Mouse (Mus musculus) liver, adult 2 months (tissue): ENCODE data around the gene Cped1. TPM values are rescaled to one million over a fixed set of nuclear protein-coding genes. Genes with fewer than 3 reads are reported as not detected.

Source experiments
- DNase-seq: peaks from one replicate; pipeline ENCODE4 v3.0.0-alpha.2; 2011; ENCODE audit warnings: low read depth, low spot score; ENCODE audit errors: extremely low read depth
- H3K27ac ChIP-seq: fragments of 200-500 bp; replicated peaks from 2 replicates; pipeline ENCODE4 v1.5.1; 2012; ENCODE audit warnings: low read depth, mild to moderate bottlenecking, control low read depth, inconsistent platforms, low read length; ENCODE audit not compliant: insufficient read depth
- H3K27me3 ChIP-seq: fragments of 200-500 bp; 2 replicates; pipeline ENCODE4 v1.6.1; 2012; ENCODE audit warnings: mild to moderate bottlenecking, moderate library complexity, low read length, inconsistent platforms; ENCODE audit not compliant: control insufficient read depth, insufficient read depth
- H3K36me3 ChIP-seq: fragments of 200-500 bp; 2 replicates; pipeline ENCODE4 v1.6.1; 2012; ENCODE audit warnings: low read length, inconsistent platforms; ENCODE audit not compliant: control insufficient read depth, insufficient read depth
- H3K4me1 ChIP-seq: fragments of 200-500 bp; 2 replicates; pipeline ENCODE4 v1.6.1; 2011; ENCODE audit warnings: low read length; ENCODE audit not compliant: control insufficient read depth, insufficient read depth
- H3K4me3 ChIP-seq: fragments of 200-500 bp; 2 replicates; pipeline ENCODE4 v1.5.1; 2011; ENCODE audit warnings: low read depth, mild to moderate bottlenecking, control low read depth, low read length, moderate library complexity; ENCODE audit not compliant: insufficient read depth
- H3K79me2 ChIP-seq: fragments of 200-500 bp; 2 replicates; pipeline ENCODE4 v1.6.1; 2012; ENCODE audit warnings: inconsistent platforms, mild to moderate bottlenecking, low read length, moderate library complexity; ENCODE audit not compliant: control insufficient read depth, insufficient read depth
- H3K9ac ChIP-seq: fragments of 200-500 bp; 2 replicates; pipeline ENCODE4 v1.6.1; 2012; ENCODE audit warnings: low read depth, mild to moderate bottlenecking, control low read depth, inconsistent platforms, low read length
- CTCF ChIP-seq: fragments of 200-500 bp; IDR thresholded peaks from 2 replicates; pipeline ENCODE4 v1.5.1; 2011; ENCODE audit warnings: low read depth, low read length, control low read depth
- POLR2A ChIP-seq: fragments of 200-500 bp; IDR thresholded peaks from 2 replicates; pipeline ENCODE4 v1.6.1; 2011; ENCODE audit warnings: low read length, control low read depth; ENCODE audit not compliant: insufficient read depth; ENCODE audit errors: extremely low read depth
- WGBS: fragments of 180-500 bp; shearing (Covaris S2); methylation state at CpG from one replicate; pipeline ENCODE4 v1.1.7; 2018; 5-methylcytosine and 5-hydroxymethylcytosine counted together
- polyA plus RNA-seq: library from polyadenylated mRNA; depleted of rRNA; stranded (reverse); fragments of >200 nt; gene quantifications from 2 replicates; pipeline ENCODE4 v1.2.3, GENCODE M21; 2012
- total RNA-seq: library from RNA; depleted of rRNA; stranded (reverse); fragments of >200 nt; gene quantifications from 2 replicates; pipeline ENCODE4 v1.2.3, GENCODE M21; 2014

Cped1 gene
- total and polyA plus RNA-seq, 2 experiments: 6.0 to 63.6 TPM

DNA sequence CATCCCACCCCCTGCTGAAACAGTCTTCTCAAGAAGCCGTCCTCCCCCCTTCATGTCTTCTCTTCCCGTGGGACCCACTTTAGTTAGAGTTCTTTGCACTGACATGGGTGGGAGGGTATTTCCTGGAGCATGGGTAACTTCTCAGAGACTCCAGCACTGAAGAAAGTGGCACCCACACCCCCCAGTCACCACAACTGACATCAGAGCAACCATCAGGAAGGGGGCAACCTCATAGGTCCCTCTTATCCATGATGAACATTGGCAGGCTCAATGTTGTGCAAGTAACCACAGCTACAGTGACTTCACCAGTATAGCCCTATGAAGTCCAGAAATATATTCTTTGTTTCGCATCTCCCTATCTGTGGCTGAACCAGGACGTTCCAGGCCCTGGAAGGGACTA, 30.2 kb upstream of the Cped1 start:
- WGBS: 93% methylated on average over 4 of the region's 4 CpGs
- TF ChIP-seq CTCF (no peak), POLR2A (no peak)
- Histone ChIP-seq H3K27me3 (no peaks in the 10 kb centered on the region), H3K4me3 (no peak overlapping the region), H3K79me2 (peaks cover 23% of the 10 kb centered on the region; the same call in 1 of the 2 replicates), H3K4me1 (peaks cover 10% of the 10 kb centered on the region), H3K9ac (no peak overlapping the region), H3K36me3 (peaks cover 44% of the 10 kb centered on the region), H3K27ac (no peak overlapping the region)
- no peak for DNase-seq

DNA sequence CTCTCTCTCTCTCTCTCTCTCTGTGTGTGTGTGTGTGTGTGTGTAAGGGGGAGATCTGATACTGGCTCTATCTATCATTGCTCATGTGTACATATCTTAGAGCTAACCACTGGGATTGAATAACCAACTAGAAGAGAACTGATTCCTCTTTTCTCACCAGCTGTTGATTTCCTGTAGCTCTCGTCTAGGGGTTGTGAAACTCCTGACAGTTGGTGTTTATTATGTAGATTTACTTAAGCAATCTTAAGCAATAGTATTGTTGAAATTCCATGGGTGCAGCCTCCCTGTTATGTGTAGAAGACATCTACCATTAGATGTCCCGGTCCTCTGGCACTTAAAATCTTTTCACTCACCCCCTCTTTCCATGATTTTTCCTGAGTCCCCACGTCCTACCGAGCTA, 26.8 kb upstream of the Cped1 start:
- peak; percentile 37 for DNase-seq
- WGBS: 63% methylated on average over 4 of the region's 4 CpGs
- H3K36me3 ChIP-seq: peaks cover 32% of the 10 kb centered on the region
- H3K79me2 ChIP-seq: peaks cover 15% of the 10 kb centered on the region; the same call in 1 of the 2 replicates
- no peaks in the 10 kb centered on the region for H3K27me3 ChIP-seq
- no peak overlapping the region for H3K4me3 ChIP-seq
- H3K27ac ChIP-seq: no peak overlapping the region
- peaks cover 7% of the 10 kb centered on the region for H3K4me1 ChIP-seq
- TF ChIP-seq POLR2A (no peak), CTCF (no peak)
- no peak overlapping the region for H3K9ac ChIP-seq

DNA sequence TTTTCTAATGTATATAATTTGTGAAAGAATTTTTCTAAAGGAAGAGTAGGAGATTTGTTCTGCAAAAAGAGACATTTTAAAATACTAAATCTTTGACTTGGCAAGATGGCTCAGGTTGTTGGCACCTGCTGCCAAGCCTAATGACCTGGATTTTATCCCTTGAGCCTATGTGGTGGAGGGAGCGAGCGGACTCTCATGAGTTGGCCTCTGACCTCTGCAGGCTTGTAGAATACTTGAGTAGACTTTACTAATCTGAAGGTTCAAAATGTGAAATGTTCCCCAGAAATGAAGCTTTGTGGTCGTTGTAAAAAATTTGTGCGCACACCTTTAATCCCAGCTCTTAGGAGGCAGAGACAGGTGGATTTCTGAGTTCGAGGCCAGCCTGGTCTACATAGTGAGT, 25.8 kb upstream of the Cped1 start:
- 76% methylated on average over 5 of the region's 5 CpGs for WGBS
- Histone ChIP-seq H3K79me2 (peaks cover 13% of the 10 kb centered on the region; the same call in 1 of the 2 replicates), H3K27ac (no peak overlapping the region), H3K9ac (no peak overlapping the region), H3K36me3 (peaks cover 27% of the 10 kb centered on the region), H3K4me1 (peaks cover 7% of the 10 kb centered on the region), H3K4me3 (no peak overlapping the region), H3K27me3 (no peaks in the 10 kb centered on the region)
- peak; percentile 43 for DNase-seq
- TF ChIP-seq CTCF (no peak), POLR2A (no peak)

DNA sequence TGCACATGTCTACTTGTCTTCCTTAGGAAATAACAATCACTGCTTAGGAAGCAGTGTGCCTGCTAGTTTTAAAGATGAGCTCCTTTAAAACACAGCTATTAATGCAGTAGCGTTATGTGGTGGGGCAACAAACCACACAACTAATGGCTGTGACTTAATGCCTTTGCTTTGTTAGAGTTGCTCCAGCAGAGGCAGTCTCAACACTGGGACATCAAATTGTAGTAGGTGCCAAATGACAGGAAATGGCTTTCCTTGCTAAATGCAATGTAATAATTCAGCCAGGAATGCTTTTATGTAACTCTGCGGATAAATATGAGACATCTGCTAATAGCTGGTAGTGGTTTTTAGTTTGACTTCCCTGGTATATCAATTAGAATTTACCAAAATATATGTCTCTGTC, 8.2 kb upstream of the Cped1 start:
- whole genome bisulfite sequencing: 88% methylated on average over 2 of the region's 2 CpGs
- no peak overlapping the region for H3K4me3 ChIP-seq
- no peak for DNase-seq
- TF ChIP-seq CTCF (no peak), POLR2A (no peak)
- H3K4me1 ChIP-seq: peaks cover 4% of the 10 kb centered on the region; the same call in 1 of the 2 replicates
- no peaks in the 10 kb centered on the region for H3K79me2 ChIP-seq
- H3K9ac ChIP-seq: no peak overlapping the region
- H3K27me3 ChIP-seq: no peaks in the 10 kb centered on the region
- no peak overlapping the region for H3K27ac ChIP-seq
- peaks cover 29% of the 10 kb centered on the region; the same call in 1 of the 2 replicates for H3K36me3 ChIP-seq

DNA sequence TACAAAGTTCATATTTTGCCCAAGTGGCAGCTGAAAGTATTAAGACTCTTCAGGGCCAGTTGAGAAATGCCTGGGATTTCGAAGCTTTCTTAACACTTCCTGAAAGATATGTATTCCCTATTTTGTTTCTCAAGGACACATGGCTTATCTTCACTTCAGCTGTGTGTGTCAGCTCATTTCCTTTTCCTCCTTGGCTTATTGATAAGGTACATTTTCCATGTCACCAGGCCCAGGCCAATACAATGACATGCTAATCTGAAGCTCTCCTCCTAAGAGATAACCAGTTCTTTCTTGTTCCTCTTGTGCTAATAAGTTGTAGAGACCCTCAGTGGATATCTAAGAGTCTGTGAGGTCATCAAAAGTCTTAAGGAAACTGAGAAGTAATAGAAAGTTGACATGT, 4.6 kb upstream of the Cped1 start:
- WGBS: 72% methylated on average over 1 of the region's 1 CpGs
- H3K4me3 ChIP-seq: no peak overlapping the region
- no peak overlapping the region for H3K9ac ChIP-seq
- peaks cover 7% of the 10 kb centered on the region; the same call in 1 of the 2 replicates for H3K36me3 ChIP-seq
- H3K27me3 ChIP-seq: no peaks in the 10 kb centered on the region
- no peaks in the 10 kb centered on the region for H3K79me2 ChIP-seq
- H3K27ac ChIP-seq: no peak overlapping the region
- TF ChIP-seq POLR2A (no peak), CTCF (no peak)
- peaks cover 4% of the 10 kb centered on the region; the same call in 1 of the 2 replicates for H3K4me1 ChIP-seq
- DNase-seq: no peak

DNA sequence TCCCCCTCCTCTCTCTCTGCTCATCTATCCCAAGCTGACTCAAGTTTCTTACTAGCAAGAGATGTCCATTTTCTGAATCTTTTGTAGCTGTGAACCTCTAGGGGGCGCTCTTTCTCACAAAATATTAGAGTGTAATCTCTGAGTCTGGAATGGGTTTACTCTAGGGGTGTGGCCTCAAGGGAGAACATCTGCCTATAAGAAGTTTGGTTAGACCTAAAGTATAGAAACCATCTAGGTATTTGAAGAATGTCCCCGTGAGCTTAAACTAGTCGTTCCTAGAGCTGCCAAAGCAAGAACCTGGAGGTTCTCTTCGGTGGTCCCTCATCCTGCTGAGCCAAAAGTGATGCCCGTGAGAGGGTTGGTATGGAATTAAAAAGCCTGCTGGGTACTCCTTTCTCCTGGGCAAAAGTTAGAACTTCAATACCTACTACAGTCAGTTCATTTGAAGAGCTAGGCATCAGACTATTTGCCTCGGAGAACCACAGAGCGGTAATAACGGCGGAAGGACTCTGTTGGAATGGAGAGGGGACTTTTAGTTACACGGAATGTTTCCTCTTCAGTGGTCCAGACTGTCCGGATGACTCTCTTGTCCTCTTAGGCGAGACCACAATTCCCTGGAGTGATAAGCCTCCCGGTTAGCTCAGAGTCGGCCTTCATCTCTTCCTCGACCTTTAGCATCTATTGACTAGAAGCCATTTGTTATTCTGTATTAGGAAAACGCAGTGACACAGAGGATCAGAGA, 555 bp upstream of the Cped1 start:
- 2% methylated on average over 16 of the region's 16 CpGs for WGBS
- H3K79me2 ChIP-seq: peaks cover 8% of the 10 kb centered on the region
- peak; percentile 81 for DNase-seq
- H3K36me3 ChIP-seq: peaks cover 2% of the 10 kb centered on the region; the same call in 1 of the 2 replicates
- H3K27ac ChIP-seq: peak overlapping the region; percentile 90
- TF ChIP-seq CTCF (peak; percentile 44), POLR2A (no peak)
- H3K4me3 ChIP-seq: peak overlapping the region; percentile 63
- peak overlapping the region; percentile 76; the same call in 1 of the 2 replicates for H3K9ac ChIP-seq
- no peaks in the 10 kb centered on the region for H3K27me3 ChIP-seq
- H3K4me1 ChIP-seq: peaks cover 11% of the 10 kb centered on the region
